Mouse (Mus musculus) midbrain, embryonic 14.5 days (tissue): Measurements from ENCODE around the gene Ttc28. TPM values are rescaled to one million over a fixed set of nuclear protein-coding genes. Genes with fewer than 3 reads are reported as not detected.
A peak's percentile ranks its signal among the peaks of the same experiment; 100 is the strongest.

Experiments
- ATAC-seq: fragments of 200-750 bp; cut with Nextera tagmentation; 2 replicates; pipeline ENCODE4 v1.8.0; 2017; ENCODE audit warnings: moderate number of reproducible peaks, moderate library complexity; ENCODE audit not compliant: low FRiP score, low TSS enrichment
- DNase-seq: peaks from one replicate; pipeline ENCODE4 v3.0.0-alpha.2; 2015
- H3K27ac ChIP-seq: fragments of 300-500 bp; sonication (generic); replicated peaks from 2 replicates; pipeline ENCODE4 v1.5.1; 2014; ENCODE audit warnings: mild to moderate bottlenecking, low read depth, low read length, moderate library complexity
- H3K27me3 ChIP-seq: fragments of 300-500 bp; sonication (generic); 2 replicates; pipeline ENCODE4 v1.6.1; 2014; ENCODE audit warnings: low read length, control low read depth, mixed read lengths; ENCODE audit not compliant: control insufficient read depth, insufficient read depth
- H3K36me3 ChIP-seq: fragments of 300-500 bp; sonication (generic); 2 replicates; pipeline ENCODE4 v1.6.1; 2014; ENCODE audit warnings: low read length, control low read depth; ENCODE audit not compliant: control insufficient read depth, insufficient read depth
- H3K4me1 ChIP-seq: fragments of 300-500 bp; sonication (generic); 2 replicates; pipeline ENCODE4 v1.6.1; 2014; ENCODE audit warnings: mild to moderate bottlenecking, antibody characterized with exemption, low read length, control low read depth; ENCODE audit not compliant: control insufficient read depth, insufficient read depth
- H3K4me2 ChIP-seq: fragments of 300-500 bp; sonication (generic); 2 replicates; pipeline ENCODE4 v1.6.1; 2014; ENCODE audit warnings: mild to moderate bottlenecking, low read length, moderate library complexity
- H3K4me3 ChIP-seq: fragments of 300-500 bp; sonication (generic); replicated peaks from 2 replicates; pipeline ENCODE4 v1.5.1; 2014; ENCODE audit warnings: low read depth, low read length
- H3K9ac ChIP-seq: fragments of 300-500 bp; sonication (generic); replicated peaks from 2 replicates; pipeline ENCODE4 v1.6.1; 2014; ENCODE audit warnings: mild to moderate bottlenecking, low read length, moderate library complexity
- H3K9me3 ChIP-seq: fragments of 300-500 bp; sonication (generic); 2 replicates; pipeline ENCODE4 v1.6.1; 2016; ENCODE audit warnings: low read length, control low read depth, mixed read lengths; ENCODE audit not compliant: control insufficient read depth
- WGBS: fragments of 180-500 bp; shearing (Covaris S2); extraction: QIAGEN DNeasy Blood & Tissue Kit; methylation state at CpG from one replicate; pipeline ENCODE4 v1.1.7; 2014; 5-methylcytosine and 5-hydroxymethylcytosine counted together
- polyA plus RNA-seq: library from polyadenylated mRNA; unstranded; fragments of >200 nt; fragmentation: Nextera tagmentation; extraction: Ambion mirVana; gene quantifications from 2 replicates; pipeline ENCODE4 v1.2.1, GENCODE M21; 2014

The Ttc28 gene
- polyA plus RNA-seq, 1 experiment from 2014 or later = 30.9 TPM

DNA sequence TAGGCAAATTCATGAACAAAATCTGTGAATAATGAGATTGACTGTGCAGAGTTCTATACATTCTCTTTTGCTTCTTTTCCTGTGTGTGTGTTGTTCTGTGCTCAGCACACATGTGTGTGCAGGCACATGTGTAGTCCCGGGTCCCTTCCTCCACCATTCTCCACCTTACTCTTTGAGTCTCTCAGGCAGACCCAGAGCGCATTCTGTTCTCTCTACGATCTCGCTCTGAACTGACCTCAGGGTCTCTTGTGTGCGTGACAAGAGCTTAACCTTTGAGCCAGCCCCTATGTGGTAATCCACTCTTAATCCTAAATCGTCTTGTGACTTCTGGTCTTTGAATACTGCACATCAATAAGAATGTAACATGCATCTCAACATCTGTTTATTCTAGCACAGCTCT lies 190.8 kb downstream of the Ttc28 start:
- H3K4me2 ChIP-seq = no peak overlapping the region
- H3K4me1 ChIP-seq = peaks cover 34% of the 10 kb centered on the region
- no peaks in the 10 kb centered on the region for H3K36me3 ChIP-seq
- no peak for ATAC-seq
- no peak overlapping the region for H3K27ac ChIP-seq
- 26% methylated on average over 6 of the region's 6 CpGs for WGBS
- no peaks in the 10 kb centered on the region for H3K27me3 ChIP-seq
- no peak overlapping the region for H3K4me3 ChIP-seq
- no peaks in the 10 kb centered on the region for H3K9me3 ChIP-seq
- DNase-seq = no peak
- H3K9ac ChIP-seq = no peak overlapping the region

DNA sequence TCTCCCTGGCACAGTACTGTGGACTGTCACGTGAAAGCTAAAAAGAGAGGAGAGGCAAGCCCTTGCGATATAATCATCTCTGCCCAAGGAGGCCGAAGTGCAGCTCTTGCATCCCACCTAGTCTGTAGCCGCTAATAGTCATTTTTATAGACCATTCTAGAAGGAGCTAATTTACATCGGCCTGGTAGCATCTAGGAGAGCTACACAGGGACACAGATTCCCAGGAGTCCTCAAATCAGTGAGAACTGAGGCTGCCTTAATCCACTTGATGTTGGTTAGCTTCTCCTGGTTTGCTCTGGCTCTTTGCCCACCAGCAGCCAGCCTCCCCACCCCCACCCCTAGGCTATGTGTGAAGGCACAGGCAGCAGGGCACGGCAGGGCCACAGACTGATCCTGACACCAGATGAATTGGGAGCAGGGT lies 193.7 kb downstream of the Ttc28 start:
- peak; percentile 70; the same call in 1 of the 2 replicates for ATAC-seq

DNA sequence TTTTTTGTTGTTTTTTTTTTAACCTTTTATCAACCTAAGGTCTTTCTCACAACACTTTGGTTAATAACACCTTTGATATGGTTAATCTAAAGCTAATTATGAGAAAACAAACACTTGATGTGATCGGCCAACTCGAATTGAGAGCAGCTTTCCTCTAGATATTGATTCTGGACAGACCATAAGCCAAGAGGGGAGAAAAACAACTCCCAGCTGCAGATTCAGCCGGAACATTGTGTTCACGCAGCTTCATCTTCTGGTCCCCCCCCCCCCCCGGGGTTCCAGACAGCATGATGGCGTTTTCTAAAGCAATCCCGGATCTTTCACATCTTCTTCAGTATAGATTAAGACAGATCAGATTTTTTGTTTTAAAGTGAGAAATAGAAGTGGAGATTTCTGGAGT lies 194.4 kb downstream of the Ttc28 start:
- ATAC-seq (no peak), DNase-seq (no peak)
- 40% methylated on average over 7 of the region's 7 CpGs for WGBS
- no peaks in the 10 kb centered on the region for H3K27me3 ChIP-seq
- no peak overlapping the region for H3K4me3 ChIP-seq
- peak overlapping the region; percentile 19; the same call in 1 of the 2 replicates for H3K4me2 ChIP-seq
- no peak overlapping the region for H3K9ac ChIP-seq
- H3K4me1 ChIP-seq = peaks cover 26% of the 10 kb centered on the region
- no peaks in the 10 kb centered on the region for H3K36me3 ChIP-seq
- H3K9me3 ChIP-seq = no peaks in the 10 kb centered on the region
- peak overlapping the region; percentile 57; the same call in 1 of the 2 replicates for H3K27ac ChIP-seq

More for the DNA sequence above, 193.7 kb downstream of the Ttc28 start:
- 39% methylated on average over 6 of the region's 6 CpGs for WGBS
- Histone ChIP-seq H3K27ac (peak overlapping the region; percentile 57), H3K4me3 (no peak overlapping the region), H3K36me3 (no peaks in the 10 kb centered on the region), H3K9ac (0 out of 2 replicates have a peak overlapping the region, but pooled peaks have one; percentile 16), H3K4me2 (peak overlapping the region; percentile 19; the same call in 1 of the 2 replicates), H3K9me3 (no peaks in the 10 kb centered on the region), H3K4me1 (peaks cover 26% of the 10 kb centered on the region), H3K27me3 (no peaks in the 10 kb centered on the region)
- DNase-seq = peak; percentile 74

DNA sequence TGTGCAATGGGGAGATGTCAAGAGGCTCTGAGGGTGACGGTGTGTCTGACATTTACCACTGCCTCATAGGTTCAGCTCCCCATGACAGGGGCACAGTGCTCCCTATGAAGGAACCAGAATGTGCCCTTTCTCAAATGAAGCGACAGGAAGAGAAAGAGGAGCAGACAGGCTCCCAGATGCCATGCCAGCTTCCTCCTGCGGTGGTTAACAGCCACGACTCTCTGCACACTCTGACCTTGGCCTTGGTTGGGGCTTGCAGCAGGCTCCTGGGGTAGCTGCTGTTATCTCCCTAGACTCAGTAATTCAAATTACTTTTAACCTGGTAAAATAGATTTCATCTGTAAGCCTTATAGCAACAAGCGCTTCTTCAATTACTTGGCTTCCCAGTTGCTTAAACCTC lies 196.2 kb downstream of the Ttc28 start:
- 77% methylated on average over 5 of the region's 5 CpGs for WGBS
- Histone ChIP-seq H3K27me3 (no peaks in the 10 kb centered on the region), H3K4me3 (no peak overlapping the region), H3K9me3 (no peaks in the 10 kb centered on the region), H3K27ac (no peak overlapping the region), H3K4me2 (no peak overlapping the region), H3K36me3 (no peaks in the 10 kb centered on the region), H3K4me1 (peaks cover 17% of the 10 kb centered on the region), H3K9ac (no peak overlapping the region)
- ATAC-seq (no peak), DNase-seq (no peak)

DNA sequence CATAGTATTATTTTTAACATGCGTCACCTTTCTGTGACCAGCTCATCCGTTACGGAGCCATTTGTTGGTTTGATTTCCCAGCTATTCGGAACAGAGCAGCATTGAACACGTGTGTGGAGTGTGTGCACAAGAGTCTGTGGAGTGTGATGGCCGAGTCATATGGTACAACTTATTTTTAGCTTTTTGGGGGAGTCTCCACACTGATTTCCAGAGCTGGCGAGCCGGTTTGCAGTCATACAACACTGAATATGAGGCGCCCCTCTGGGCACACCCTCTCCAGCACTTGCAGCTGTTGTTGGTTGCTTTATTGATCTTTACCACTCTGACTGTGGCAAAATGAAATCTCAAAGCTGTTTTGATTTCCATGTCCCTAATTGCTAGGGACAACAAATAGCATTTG lies 197.7 kb downstream of the Ttc28 start:
- Histone ChIP-seq H3K9ac (no peak overlapping the region), H3K4me1 (peaks cover 17% of the 10 kb centered on the region), H3K9me3 (no peaks in the 10 kb centered on the region), H3K4me2 (no peak overlapping the region), H3K27me3 (no peaks in the 10 kb centered on the region), H3K4me3 (no peak overlapping the region), H3K27ac (no peak overlapping the region), H3K36me3 (no peaks in the 10 kb centered on the region)
- no peak for ATAC-seq
- no peak for DNase-seq
- 87% methylated on average over 9 of the region's 9 CpGs for WGBS

DNA sequence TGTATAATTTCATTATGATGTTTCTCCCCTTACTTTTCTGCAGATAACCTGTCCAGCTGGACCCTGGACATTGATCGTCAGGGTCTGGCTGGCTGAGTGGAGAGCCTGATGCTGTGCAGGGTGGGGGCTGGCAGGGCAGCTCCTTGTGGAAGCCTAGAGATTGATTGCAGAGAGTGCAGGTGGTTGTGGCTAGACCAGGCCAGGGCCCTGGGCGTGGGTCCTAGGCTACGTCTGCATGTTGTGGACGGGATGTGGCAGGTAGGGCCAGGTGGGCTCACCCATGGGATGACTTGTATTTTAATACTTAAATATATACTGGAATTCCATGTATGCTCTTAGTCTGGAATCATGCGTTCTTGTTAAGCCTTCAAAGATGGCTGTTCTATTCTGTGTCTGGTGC lies 201.0 kb downstream of the Ttc28 start:
- no peaks in the 10 kb centered on the region for H3K36me3 ChIP-seq
- H3K4me3 ChIP-seq = no peak overlapping the region
- no peak for ATAC-seq
- WGBS = 90% methylated on average over 5 of the region's 5 CpGs
- H3K4me2 ChIP-seq = no peak overlapping the region
- no peaks in the 10 kb centered on the region for H3K9me3 ChIP-seq
- no peak overlapping the region for H3K9ac ChIP-seq
- H3K27me3 ChIP-seq = no peaks in the 10 kb centered on the region
- H3K27ac ChIP-seq = no peak overlapping the region
- no peak for DNase-seq
- no peaks in the 10 kb centered on the region for H3K4me1 ChIP-seq

DNA sequence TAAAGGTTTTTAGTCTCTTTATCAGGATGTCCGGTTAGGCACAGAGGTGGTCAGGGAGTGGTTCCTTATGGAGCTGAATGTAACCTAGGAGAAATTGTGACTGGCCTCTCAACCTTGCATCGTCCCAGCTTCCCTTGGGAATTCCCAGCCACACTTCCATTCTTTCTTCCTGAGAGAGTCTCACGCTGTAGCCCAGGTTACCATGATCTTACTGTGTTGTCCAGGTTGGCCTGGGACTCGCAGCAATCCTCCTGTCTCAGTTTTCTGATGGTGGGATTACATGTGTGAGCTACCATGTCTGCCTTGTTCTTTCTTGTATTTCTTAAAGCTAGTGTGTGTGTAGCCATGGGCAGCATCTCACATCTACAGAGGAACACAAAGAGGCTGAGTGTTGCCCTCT lies 206.2 kb downstream of the Ttc28 start:
- H3K4me2 ChIP-seq = no peak overlapping the region
- no peaks in the 10 kb centered on the region for H3K4me1 ChIP-seq
- WGBS = 91% methylated on average over 4 of the region's 4 CpGs
- no peaks in the 10 kb centered on the region for H3K9me3 ChIP-seq
- no peaks in the 10 kb centered on the region for H3K27me3 ChIP-seq
- ATAC-seq (no peak), DNase-seq (no peak)
- no peak overlapping the region for H3K27ac ChIP-seq
- H3K4me3 ChIP-seq = no peak overlapping the region
- no peak overlapping the region for H3K9ac ChIP-seq
- 0 out of 2 replicates have a peak, but pooled peaks cover 10% of the 10 kb centered on the region for H3K36me3 ChIP-seq

DNA sequence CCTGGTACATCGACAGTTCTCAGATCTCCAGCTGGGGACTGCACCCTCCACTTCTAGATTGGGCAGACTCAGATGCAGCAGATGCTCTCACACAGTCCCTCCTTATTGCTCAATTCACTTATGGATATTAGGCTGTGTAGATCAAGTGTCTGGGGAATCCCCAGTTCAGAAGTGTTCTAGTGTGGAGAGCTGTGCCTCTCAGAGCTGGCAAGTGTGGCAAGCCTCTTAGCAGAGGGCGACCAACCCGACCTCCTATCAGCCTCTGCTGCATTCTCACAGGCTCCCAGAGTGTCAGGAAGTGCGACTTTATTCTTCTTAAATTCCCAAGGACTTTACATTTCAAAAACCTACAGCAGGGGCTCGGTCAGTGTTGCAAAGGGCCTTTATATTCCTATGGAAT lies 217.1 kb downstream of the Ttc28 start:
- Histone ChIP-seq H3K4me2 (no peak overlapping the region), H3K9ac (0 out of 2 replicates have a peak overlapping the region, but pooled peaks have one; percentile 16), H3K9me3 (no peaks in the 10 kb centered on the region), H3K36me3 (peaks cover 9% of the 10 kb centered on the region; the same call in 1 of the 2 replicates), H3K27me3 (peaks cover 3% of the 10 kb centered on the region; the same call in 1 of the 2 replicates), H3K27ac (0 out of 2 replicates have a peak overlapping the region, but pooled peaks have one; percentile 45), H3K4me3 (no peak overlapping the region), H3K4me1 (peaks cover 36% of the 10 kb centered on the region)
- DNase-seq (peak; percentile 41), ATAC-seq (no peak)
- WGBS = 7% methylated on average over 5 of the region's 5 CpGs
